Mouse (Mus musculus) kidney, postnatal 0 days (tissue): ENCODE measurements around the gene D7Ertd443e. TPM values are rescaled to one million over a fixed set of nuclear protein-coding genes. Genes with fewer than 3 reads are reported as not detected.

Experiments
- ATAC-seq: fragments of 200-750 bp; cut with Nextera tagmentation; replicated peaks from 2 replicates; pipeline ENCODE4 v1.8.0; 2017; ENCODE audit warnings: low read depth, moderate number of reproducible peaks, moderate TSS enrichment, moderate library complexity; ENCODE audit not compliant: low FRiP score
- DNase-seq: peaks from one replicate; pipeline ENCODE4 v3.0.0-alpha.2; 2016; ENCODE audit warnings: low spot score
- H3K27ac ChIP-seq: fragments of 300-500 bp; sonication (generic); 2 replicates; pipeline ENCODE4 v1.5.1; 2014; ENCODE audit warnings: mild to moderate bottlenecking
- H3K27me3 ChIP-seq: fragments of 300-500 bp; sonication (generic); 2 replicates; pipeline ENCODE4 v1.6.1; 2014; ENCODE audit warnings: low read length, mixed read lengths; ENCODE audit not compliant: insufficient read depth
- H3K36me3 ChIP-seq: fragments of 300-500 bp; sonication (generic); 2 replicates; pipeline ENCODE4 v1.6.1; 2014; ENCODE audit warnings: low read length, mixed read lengths; ENCODE audit not compliant: insufficient read depth
- H3K4me1 ChIP-seq: fragments of 300-500 bp; sonication (generic); replicated peaks from 2 replicates; pipeline ENCODE4 v1.6.1; 2014; ENCODE audit warnings: antibody characterized with exemption, low read length, mixed read lengths; ENCODE audit not compliant: insufficient read depth
- H3K4me2 ChIP-seq: fragments of 300-500 bp; sonication (generic); 2 replicates; pipeline ENCODE4 v1.6.1; 2014; ENCODE audit warnings: mild to moderate bottlenecking, low read length, moderate library complexity, mixed read lengths
- H3K4me3 ChIP-seq: fragments of 300-500 bp; sonication (generic); replicated peaks from 2 replicates; pipeline ENCODE4 v1.5.1; 2014; ENCODE audit warnings: low read depth, low read length
- H3K9ac ChIP-seq: fragments of 300-500 bp; sonication (generic); 2 replicates; pipeline ENCODE4 v1.6.1; 2014; ENCODE audit warnings: low read depth, low read length
- H3K9me3 ChIP-seq: fragments of 300-500 bp; sonication (generic); replicated peaks from 2 replicates; pipeline ENCODE4 v1.6.1; 2016; ENCODE audit warnings: low read length, inconsistent platforms, mixed read lengths
- CTCF ChIP-seq: IDR thresholded peaks from 2 replicates; pipeline ENCODE4 v1.5.1; 2016; ENCODE audit warnings: antibody characterized with exemption, low read depth, mild to moderate bottlenecking, moderate library complexity
- WGBS: fragments of 180-500 bp; shearing (Covaris S2); extraction: QIAGEN DNeasy Blood & Tissue Kit; methylation state at CpG from one replicate; pipeline ENCODE4 v1.1.7; 2014; 5-methylcytosine and 5-hydroxymethylcytosine counted together
- polyA plus RNA-seq: library from polyadenylated mRNA; unstranded; fragments of >200 nt; fragmentation: Nextera tagmentation; extraction: Ambion mirVana; gene quantifications from 2 replicates; pipeline ENCODE4 v1.2.1, GENCODE M21; 2015

Gene D7Ertd443e
- polyA plus RNA-seq, 1 experiment from 2014 or later = 0.42 TPM

DNA sequence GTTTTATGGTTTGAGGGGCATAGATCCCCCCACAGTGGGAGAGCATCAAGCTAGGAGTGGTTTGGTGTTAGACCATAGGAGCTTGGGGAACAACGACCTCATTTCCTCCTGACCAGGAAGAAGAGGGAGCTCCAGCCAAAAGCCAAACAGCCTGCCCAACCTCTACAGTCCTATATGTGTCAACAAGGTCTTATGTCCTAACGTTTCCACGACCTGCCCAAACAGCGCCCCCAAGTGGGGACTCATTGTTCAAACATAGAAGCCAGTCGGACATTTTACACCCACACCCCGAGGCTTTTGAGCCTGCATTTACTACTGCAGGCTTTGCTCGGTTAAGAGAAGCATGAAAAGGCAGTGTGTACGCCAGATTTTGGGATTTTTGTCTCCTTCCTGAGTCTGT lies 84.2 kb downstream of the D7Ertd443e start:
- 49% methylated on average over 8 of the region's 8 CpGs for WGBS

DNA sequence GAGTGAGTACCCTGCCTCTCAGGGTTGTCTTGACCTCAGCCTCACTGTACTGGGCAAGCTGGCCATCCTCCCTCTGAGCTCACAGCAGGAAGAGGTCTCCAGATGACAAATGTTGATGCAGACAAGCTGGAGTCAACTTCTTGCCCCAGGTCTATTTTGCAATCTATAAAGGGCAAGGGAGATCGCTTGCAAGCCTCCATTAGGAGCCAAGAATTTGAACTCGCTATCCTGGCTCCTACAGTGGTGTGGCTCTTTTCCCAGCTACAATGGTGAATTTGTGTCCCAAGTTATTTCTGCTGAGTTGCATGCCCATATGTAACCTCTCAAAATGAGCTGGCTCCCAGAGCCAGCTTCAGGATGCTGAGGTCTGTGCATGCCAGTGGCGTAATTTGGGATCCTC lies 92.7 kb downstream of the D7Ertd443e start:
- DNase-seq = peak; percentile 24
- H3K9ac ChIP-seq = no peak overlapping the region
- no peak overlapping the region for H3K4me2 ChIP-seq
- H3K9me3 ChIP-seq = no peaks in the 10 kb centered on the region
- H3K4me3 ChIP-seq = no peak overlapping the region
- no peak for ATAC-seq
- no peaks in the 10 kb centered on the region for H3K36me3 ChIP-seq
- no peaks in the 10 kb centered on the region for H3K27me3 ChIP-seq
- peaks cover 18% of the 10 kb centered on the region; the same call in 1 of the 2 replicates for H3K4me1 ChIP-seq
- WGBS = 73% methylated on average over 3 of the region's 3 CpGs
- H3K27ac ChIP-seq = no peak overlapping the region
- TF ChIP-seq CTCF = no peak

More for the DNA sequence above, 84.2 kb downstream of the D7Ertd443e start:
- peak; percentile 56 for DNase-seq
- H3K36me3 ChIP-seq = no peaks in the 10 kb centered on the region
- H3K27ac ChIP-seq = no peak overlapping the region
- no peak for ATAC-seq
- H3K4me3 ChIP-seq = no peak overlapping the region
- peak; percentile 59 for TF ChIP-seq CTCF
- no peak overlapping the region for H3K9ac ChIP-seq
- H3K9me3 ChIP-seq = no peaks in the 10 kb centered on the region
- H3K4me2 ChIP-seq = no peak overlapping the region
- no peaks in the 10 kb centered on the region for H3K27me3 ChIP-seq
- no peaks in the 10 kb centered on the region for H3K4me1 ChIP-seq

DNA sequence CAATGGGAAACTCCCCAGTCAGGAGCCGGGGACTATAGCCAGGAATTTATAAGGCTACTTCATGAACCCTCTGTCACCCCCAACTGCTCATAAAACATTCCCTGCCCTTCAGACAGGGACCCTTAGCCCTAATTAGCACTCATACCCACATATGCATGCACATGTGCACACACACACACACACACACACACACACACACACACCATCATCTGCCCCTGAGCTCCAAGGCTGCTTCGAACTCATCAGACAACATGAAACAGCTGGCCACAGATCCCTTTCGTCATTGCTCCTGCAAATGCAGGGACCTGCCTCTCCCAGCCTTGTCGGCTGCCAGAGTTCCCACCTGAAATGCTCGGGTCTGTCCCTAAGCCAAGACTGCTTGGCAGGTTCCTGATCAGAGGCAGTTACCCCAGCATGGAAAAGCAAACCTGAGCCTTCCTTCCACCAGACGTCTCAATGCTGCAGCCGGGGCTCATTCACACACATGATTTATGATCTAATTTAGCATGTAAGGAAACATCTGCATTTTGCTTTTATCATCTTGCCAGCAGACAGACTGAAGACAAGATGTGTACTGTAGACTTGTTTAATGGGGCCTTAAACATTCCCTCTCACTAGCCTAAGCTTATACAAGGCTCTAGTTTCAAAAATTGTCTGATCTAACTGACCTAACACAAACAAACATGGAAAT lies 95.7 kb downstream of the D7Ertd443e start:
- Histone ChIP-seq H3K27ac (no peak overlapping the region; the same call in 1 of the 2 replicates), H3K27me3 (no peaks in the 10 kb centered on the region), H3K4me3 (no peak overlapping the region), H3K4me1 (peaks cover 18% of the 10 kb centered on the region; the same call in 1 of the 2 replicates), H3K9ac (no peak overlapping the region), H3K36me3 (no peaks in the 10 kb centered on the region), H3K9me3 (no peaks in the 10 kb centered on the region), H3K4me2 (no peak overlapping the region)
- DNase-seq = peak; percentile 92
- ATAC-seq = 0 out of 2 replicates have a peak, but pooled peaks have one; percentile 53
- WGBS = 11% methylated on average over 7 of the region's 7 CpGs
- no peak for TF ChIP-seq CTCF

DNA sequence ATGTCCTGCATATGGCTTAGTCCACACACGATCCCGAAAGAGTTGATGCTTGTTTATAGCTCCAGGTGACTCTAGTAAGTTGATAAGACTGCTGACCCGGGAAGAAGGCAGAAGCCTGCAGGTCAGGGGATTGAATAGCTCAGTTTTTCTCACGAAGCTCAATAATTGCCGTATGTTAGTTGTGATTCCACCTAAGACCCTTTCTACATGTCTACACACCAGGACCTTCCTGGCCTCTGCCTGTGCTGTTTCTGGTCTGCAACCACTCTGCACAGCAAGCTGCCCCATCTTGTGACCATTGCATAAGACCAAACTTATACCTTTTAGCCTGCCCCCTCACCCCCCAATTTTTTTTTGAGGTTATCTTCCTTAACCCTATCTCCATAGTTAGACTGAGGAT lies 96.3 kb downstream of the D7Ertd443e start:
- no peak overlapping the region for H3K4me2 ChIP-seq
- no peak overlapping the region for H3K9ac ChIP-seq
- no peak overlapping the region for H3K27ac ChIP-seq
- H3K27me3 ChIP-seq = no peaks in the 10 kb centered on the region
- ATAC-seq (no peak), DNase-seq (no peak)
- no peaks in the 10 kb centered on the region for H3K36me3 ChIP-seq
- TF ChIP-seq CTCF = no peak
- no peaks in the 10 kb centered on the region for H3K9me3 ChIP-seq
- no peak overlapping the region for H3K4me3 ChIP-seq
- H3K4me1 ChIP-seq = peaks cover 18% of the 10 kb centered on the region; the same call in 1 of the 2 replicates
- 64% methylated on average over 5 of the region's 5 CpGs for WGBS

DNA sequence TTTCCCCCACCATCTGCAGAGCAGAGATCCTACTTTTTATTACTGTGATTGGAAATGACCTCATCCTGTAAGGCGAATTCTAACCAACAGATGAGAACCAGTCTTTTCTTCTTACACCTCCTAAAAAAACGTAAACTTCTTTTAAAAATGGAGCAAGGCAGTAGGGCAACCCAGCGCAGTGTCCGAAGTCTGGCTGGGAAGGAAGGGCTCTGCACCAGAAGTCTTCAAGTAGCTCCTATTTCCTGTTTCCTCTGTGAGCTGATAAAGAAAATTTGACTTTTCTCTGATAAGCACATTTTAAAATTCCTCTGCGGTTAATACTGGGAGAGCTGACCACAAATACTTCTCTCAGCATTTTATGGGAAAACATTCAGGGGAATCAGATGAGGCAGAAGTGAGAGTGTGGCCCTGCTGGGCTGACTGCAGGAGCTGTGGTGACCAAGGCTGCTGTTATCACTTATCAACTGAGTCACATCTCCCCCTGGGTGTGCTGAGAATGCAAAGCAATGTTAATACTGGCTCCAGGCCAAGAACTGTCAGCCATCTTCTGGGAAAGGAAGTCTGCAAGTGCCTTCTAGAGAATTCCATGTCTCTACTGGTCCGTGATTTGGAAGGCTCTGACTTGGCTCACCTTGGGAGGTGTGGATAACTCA lies 97.8 kb downstream of the D7Ertd443e start:
- no peak overlapping the region for H3K4me3 ChIP-seq
- 0 out of 2 replicates have a peak overlapping the region, but pooled peaks have one; percentile 5 for H3K4me2 ChIP-seq
- ATAC-seq = peak; percentile 48
- H3K4me1 ChIP-seq = peaks cover 18% of the 10 kb centered on the region; the same call in 1 of the 2 replicates
- peak overlapping the region; percentile 50 for H3K27ac ChIP-seq
- H3K9me3 ChIP-seq = no peaks in the 10 kb centered on the region
- 44% methylated on average over 6 of the region's 6 CpGs for WGBS
- no peaks in the 10 kb centered on the region for H3K36me3 ChIP-seq
- H3K9ac ChIP-seq = no peak overlapping the region
- no peak for TF ChIP-seq CTCF
- DNase-seq = peak; percentile 83
- H3K27me3 ChIP-seq = no peaks in the 10 kb centered on the region

DNA sequence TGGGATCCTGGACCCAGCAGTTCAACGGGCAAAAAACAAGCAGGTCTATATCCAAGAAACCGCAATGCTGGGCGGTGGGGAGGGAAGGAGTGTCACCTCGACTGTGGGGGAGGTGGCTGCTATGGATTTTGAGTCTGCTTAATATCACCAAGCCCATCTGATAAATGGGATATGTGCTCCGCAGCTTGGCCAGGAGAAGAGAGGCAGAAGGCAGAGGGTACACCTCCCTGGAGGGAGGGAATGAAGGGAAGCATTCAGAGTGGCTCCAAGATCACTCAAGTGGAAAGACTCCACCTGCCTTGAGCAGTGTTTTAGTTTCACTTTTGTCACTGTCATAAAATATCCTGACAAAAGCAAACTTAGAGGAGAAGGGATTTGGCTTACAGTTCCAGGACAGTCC lies 112.5 kb downstream of the D7Ertd443e start:
- Histone ChIP-seq H3K9ac (no peak overlapping the region), H3K27me3 (no peaks in the 10 kb centered on the region), H3K9me3 (no peaks in the 10 kb centered on the region), H3K4me3 (no peak overlapping the region), H3K27ac (no peak overlapping the region), H3K36me3 (no peaks in the 10 kb centered on the region), H3K4me2 (no peak overlapping the region), H3K4me1 (no peaks in the 10 kb centered on the region)
- WGBS = 43% methylated on average over 5 of the region's 5 CpGs
- no peak for TF ChIP-seq CTCF
- no peak for ATAC-seq
- DNase-seq = no peak
